Mouse (Mus musculus): ENCODE results near the gene Arf3. TPM values are rescaled to one million over a fixed set of nuclear protein-coding genes. Genes with fewer than 3 reads are reported as not detected.

Arf3 gene
- polyA plus RNA-seq, 1 experiment from 2014 or later, result 44.6 TPM

DNA sequence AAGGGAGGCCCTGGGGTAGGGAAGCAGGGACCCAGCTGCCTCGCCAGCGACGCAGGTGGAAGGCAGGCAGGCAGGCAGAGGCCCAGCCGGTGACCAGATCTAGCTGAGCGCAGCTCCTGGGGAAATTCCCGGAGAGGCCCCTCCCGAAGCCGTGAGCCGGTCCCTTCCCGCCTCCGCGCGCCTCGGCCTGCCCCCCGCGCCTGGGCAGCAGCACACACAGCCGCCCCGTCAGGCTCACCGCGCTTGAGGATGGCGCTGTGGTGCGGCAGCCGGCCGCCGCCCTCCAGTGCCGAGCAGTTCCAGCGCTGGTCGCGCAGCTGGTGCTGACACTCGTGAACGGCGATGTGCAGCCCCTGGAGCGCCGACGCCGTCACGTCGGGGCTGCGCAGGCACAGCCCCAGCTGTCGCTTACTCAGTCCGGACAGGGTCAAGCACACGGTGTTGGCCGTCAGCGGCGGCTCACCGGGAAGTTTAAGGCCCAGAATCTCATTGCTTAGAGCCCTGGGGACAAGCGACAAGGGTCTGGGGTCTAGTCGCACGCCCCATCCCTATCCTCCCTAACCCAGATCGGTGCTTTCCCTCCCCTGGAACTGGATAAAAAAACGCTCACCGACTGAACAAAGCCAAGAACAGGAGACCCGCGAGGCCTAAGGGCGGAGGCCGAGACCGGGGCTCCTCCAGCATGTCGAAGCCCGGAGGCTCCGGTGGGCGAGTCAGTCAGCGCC lies 13.4 kb upstream of the Arf3 start:
- Histone ChIP-seq H3K4me2 (peak overlapping the region; percentile 56), H3K9me3 (no peaks in the 10 kb centered on the region), H3K9ac (peak overlapping the region; percentile 59), H3K4me1 (peaks cover 63% of the 10 kb centered on the region), H3K27me3 (peaks cover 100% of the 10 kb centered on the region), H3K36me3 (no peaks in the 10 kb centered on the region), H3K4me3 (peak overlapping the region; percentile 40), H3K27ac (peak overlapping the region; percentile 36)
- no peak for ATAC-seq (ENCODE audit: insufficient number of reproducible peaks, insufficient read depth, low FRiP score, low TSS enrichment, low read depth)
- under 1% methylated on average over 62 of the region's 62 CpGs for WGBS

- H3K9me3 ChIP-seq, result no peaks in the 10 kb centered on the region
- H3K9ac ChIP-seq, result no peak overlapping the region
- peak overlapping the region; percentile 56 for H3K4me2 ChIP-seq
- ATAC-seq (ENCODE audit: insufficient number of reproducible peaks, insufficient read depth, low FRiP score, low TSS enrichment, low read depth), result 0 out of 2 replicates have a peak, but pooled peaks have one; percentile 1
- peaks cover 99% of the 10 kb centered on the region for H3K27me3 ChIP-seq
- peak overlapping the region; percentile 40 for H3K4me3 ChIP-seq
- peak overlapping the region; percentile 16; the same call in 1 of the 2 replicates for H3K27ac ChIP-seq
- H3K4me1 ChIP-seq, result peaks cover 58% of the 10 kb centered on the region
- 3% methylated on average over 5 of the region's 5 CpGs for WGBS
- H3K36me3 ChIP-seq, result no peaks in the 10 kb centered on the region
These were observed 12.5 kb upstream of the Arf3 start for GRCm38 (mm10) chr15:98775533-98775932.

- Histone ChIP-seq H3K9me3 (no peaks in the 10 kb centered on the region), H3K4me3 (peak overlapping the region; percentile 2; the same call in 1 of the 2 replicates), H3K4me2 (peak overlapping the region; percentile 5; the same call in 1 of the 2 replicates), H3K27ac (no peak overlapping the region), H3K36me3 (no peaks in the 10 kb centered on the region), H3K27me3 (peaks cover 99% of the 10 kb centered on the region), H3K4me1 (peaks cover 52% of the 10 kb centered on the region), H3K9ac (no peak overlapping the region)
- 9% methylated on average over 15 of the region's 15 CpGs for WGBS
- no peak for ATAC-seq (ENCODE audit: insufficient number of reproducible peaks, insufficient read depth, low FRiP score, low TSS enrichment, low read depth)
These were observed 11.1 kb upstream of the Arf3 start for GRCm38 (mm10) chr15:98774096-98774495.

DNA sequence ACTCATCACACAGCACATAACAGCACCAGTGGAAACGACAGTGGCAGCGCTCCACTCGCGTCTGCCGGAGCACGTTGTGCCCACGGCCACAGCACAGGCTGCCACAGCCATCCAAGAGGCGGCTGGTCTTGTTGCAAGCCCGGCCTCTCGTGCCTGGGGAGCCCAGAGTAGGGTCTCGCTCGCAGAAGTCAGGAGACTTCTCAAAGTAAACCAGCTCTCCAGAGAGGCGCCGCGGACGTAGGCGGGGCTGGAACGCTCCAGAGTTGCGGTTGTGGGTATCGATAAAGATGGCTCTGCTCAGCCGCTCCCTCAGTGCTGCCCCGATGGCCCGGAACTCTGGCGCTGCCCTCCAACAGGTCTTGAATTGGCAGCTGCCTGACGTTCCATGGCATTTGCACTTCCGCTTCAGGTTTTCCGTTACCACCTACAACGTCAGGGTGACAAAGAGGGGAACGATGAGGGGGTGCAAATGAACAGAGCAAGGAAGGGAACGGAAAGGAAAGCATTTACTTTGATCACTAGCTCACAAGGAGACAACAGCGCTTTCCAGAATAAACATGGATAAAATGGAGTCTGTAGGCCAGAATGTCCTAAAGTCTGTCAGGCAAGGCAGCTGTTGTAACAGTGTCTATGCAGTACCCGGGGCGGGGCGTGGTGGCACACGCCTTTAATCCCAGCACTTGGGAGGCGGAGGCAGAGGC lies 9.6 kb upstream of the Arf3 start:
- ATAC-seq (ENCODE audit: insufficient number of reproducible peaks, insufficient read depth, low FRiP score, low TSS enrichment, low read depth), result no peak
- no peak overlapping the region; the same call in 1 of the 2 replicates for H3K27ac ChIP-seq
- H3K9ac ChIP-seq, result peak overlapping the region; percentile 59
- peaks cover 89% of the 10 kb centered on the region for H3K27me3 ChIP-seq
- peaks cover 41% of the 10 kb centered on the region for H3K4me1 ChIP-seq
- no peaks in the 10 kb centered on the region for H3K9me3 ChIP-seq
- 4% methylated on average over 36 of the region's 36 CpGs for WGBS
- H3K4me3 ChIP-seq, result peak overlapping the region; percentile 36
- peak overlapping the region; percentile 63 for H3K4me2 ChIP-seq
- H3K36me3 ChIP-seq, result no peaks in the 10 kb centered on the region

DNA sequence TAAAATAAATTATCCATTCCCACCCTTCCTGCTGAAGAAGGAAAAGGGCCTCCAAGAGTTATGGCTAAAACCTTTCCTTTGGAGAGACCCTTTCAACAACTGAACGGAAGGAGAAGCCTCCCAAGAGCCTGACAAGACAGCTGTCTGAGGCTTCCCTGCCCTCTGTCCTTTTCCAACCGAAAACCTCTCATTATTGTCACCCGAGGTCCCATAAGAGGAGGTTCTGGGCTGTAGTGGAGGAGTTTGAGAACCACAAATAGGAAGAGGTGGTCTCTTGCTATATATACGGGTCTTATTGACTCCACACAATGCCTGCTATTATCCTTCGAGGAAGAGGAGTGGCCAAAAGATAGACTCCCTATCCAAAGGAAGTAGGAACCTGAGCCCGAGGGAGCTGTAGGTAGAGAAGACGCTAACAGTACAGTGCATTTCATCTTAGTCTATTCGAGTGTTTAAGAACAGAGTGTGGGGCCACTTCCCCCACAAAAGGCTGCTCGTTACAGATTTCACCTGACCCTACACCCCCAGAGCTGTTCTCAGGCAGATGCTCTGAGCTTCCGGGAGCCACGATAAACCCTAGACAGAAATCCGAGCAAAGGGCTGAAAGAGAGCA lies 8.9 kb upstream of the Arf3 start:
- Histone ChIP-seq H3K9me3 (no peaks in the 10 kb centered on the region), H3K4me3 (peak overlapping the region; percentile 36), H3K4me2 (peak overlapping the region; percentile 63), H3K36me3 (no peaks in the 10 kb centered on the region), H3K27ac (no peak overlapping the region), H3K4me1 (peaks cover 34% of the 10 kb centered on the region), H3K9ac (no peak overlapping the region; the same call in 1 of the 2 replicates), H3K27me3 (peaks cover 82% of the 10 kb centered on the region)
- no peak for ATAC-seq (ENCODE audit: insufficient number of reproducible peaks, insufficient read depth, low FRiP score, low TSS enrichment, low read depth)
- 6% methylated on average over 12 of the region's 12 CpGs for WGBS

DNA sequence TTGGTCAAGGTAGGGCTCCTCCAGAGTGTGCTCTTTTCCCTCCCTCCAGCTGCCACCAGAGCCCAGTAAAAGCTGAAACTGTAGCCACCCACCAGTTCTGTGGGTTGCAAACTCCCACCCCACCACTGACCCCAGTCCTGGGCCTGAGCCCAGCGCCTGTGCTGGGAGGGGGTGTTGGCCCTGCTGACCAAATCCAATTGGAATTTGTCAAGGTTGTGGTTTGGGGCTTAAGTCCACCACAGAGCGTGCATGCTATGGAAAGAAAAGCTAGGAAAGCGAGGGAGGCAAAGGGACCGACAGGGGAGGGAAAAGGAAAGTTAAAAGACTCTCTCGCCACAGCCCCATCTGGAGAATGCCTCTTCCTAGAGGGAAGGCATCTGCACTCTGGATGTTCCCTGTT lies 5.2 kb upstream of the Arf3 start:
- no peak overlapping the region for H3K9ac ChIP-seq
- no peaks in the 10 kb centered on the region for H3K36me3 ChIP-seq
- peaks cover 62% of the 10 kb centered on the region for H3K27me3 ChIP-seq
- peaks cover 20% of the 10 kb centered on the region for H3K4me1 ChIP-seq
- ATAC-seq (ENCODE audit: insufficient number of reproducible peaks, insufficient read depth, low FRiP score, low TSS enrichment, low read depth), result no peak
- no peak overlapping the region for H3K4me2 ChIP-seq
- 22% methylated on average over 5 of the region's 5 CpGs for WGBS
- H3K27ac ChIP-seq, result no peak overlapping the region
- H3K9me3 ChIP-seq, result no peaks in the 10 kb centered on the region
- H3K4me3 ChIP-seq, result no peak overlapping the region

DNA sequence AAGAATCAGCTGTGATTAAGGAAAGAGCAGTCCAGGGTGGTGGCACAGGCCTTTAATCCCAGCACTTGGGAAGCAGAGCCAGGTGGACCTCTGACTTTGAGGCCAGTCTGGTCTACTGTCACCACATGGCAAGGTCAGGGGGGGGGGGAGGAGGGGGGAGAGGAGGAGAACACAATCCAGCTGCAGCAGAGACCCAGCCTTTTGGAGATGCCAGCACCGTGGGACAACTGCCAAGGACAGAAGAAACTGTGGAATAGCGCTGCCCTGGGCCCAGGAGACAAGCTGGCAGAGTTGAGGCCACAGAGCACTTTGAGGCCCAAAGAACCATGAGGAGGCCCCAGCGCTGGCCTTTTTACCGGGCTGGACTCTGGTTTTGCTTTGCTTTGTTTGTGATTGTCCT lies 2.9 kb upstream of the Arf3 start:
- Histone ChIP-seq H3K4me2 (no peak overlapping the region), H3K27ac (no peak overlapping the region), H3K9me3 (no peaks in the 10 kb centered on the region), H3K27me3 (peaks cover 39% of the 10 kb centered on the region), H3K4me3 (no peak overlapping the region), H3K36me3 (no peaks in the 10 kb centered on the region), H3K4me1 (peaks cover 20% of the 10 kb centered on the region), H3K9ac (no peak overlapping the region)
- no peak for ATAC-seq (ENCODE audit: insufficient number of reproducible peaks, insufficient read depth, low FRiP score, low TSS enrichment, low read depth)
- WGBS, result 65% methylated on average over 4 of the region's 4 CpGs

- H3K9me3 ChIP-seq, result no peaks in the 10 kb centered on the region
- H3K4me2 ChIP-seq, result peak overlapping the region; percentile 85
- H3K4me3 ChIP-seq, result peak overlapping the region; percentile 97
- H3K4me1 ChIP-seq, result peaks cover 20% of the 10 kb centered on the region
- peak overlapping the region; percentile 83 for H3K27ac ChIP-seq
- H3K27me3 ChIP-seq, result peaks cover 17% of the 10 kb centered on the region; the same call in 1 of the 2 replicates
- peaks cover 23% of the 10 kb centered on the region for H3K36me3 ChIP-seq
- WGBS, result under 1% methylated on average over 24 of the region's 24 CpGs
- peak; percentile 76 for ATAC-seq (ENCODE audit: insufficient number of reproducible peaks, insufficient read depth, low FRiP score, low TSS enrichment, low read depth)
- peak overlapping the region; percentile 92 for H3K9ac ChIP-seq
These were observed 803 bp downstream of the Arf3 start for GRCm38 (mm10) chr15:98762201-98762621.

DNA sequence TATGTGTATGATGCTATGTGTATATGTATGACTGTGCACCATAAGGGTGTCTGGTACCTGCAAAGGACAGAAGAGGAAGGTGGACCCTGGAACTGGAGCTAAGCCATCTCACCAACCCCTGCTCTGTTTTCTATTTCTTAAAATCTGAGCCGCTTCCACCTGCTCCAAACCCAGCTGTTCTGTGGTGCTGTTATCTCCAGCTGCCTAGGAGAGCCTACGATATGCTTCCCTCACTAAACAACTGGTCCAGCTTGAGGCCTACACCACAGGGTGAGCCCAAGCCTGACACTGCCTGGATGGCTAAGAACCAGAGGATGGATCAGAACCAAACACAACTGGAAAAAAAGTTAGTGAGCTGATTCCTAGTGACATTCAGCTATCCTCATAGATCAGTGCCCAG lies 8.9 kb downstream of the Arf3 start:
- 87% methylated on average over 2 of the region's 2 CpGs for WGBS
- no peaks in the 10 kb centered on the region for H3K9me3 ChIP-seq
- H3K4me1 ChIP-seq, result no peaks in the 10 kb centered on the region
- H3K4me2 ChIP-seq, result no peak overlapping the region
- no peaks in the 10 kb centered on the region for H3K27me3 ChIP-seq
- no peak for ATAC-seq (ENCODE audit: insufficient number of reproducible peaks, insufficient read depth, low FRiP score, low TSS enrichment, low read depth)
- H3K9ac ChIP-seq, result no peak overlapping the region
- H3K36me3 ChIP-seq, result peaks cover 37% of the 10 kb centered on the region
- H3K4me3 ChIP-seq, result no peak overlapping the region
- H3K27ac ChIP-seq, result no peak overlapping the region

- no peaks in the 10 kb centered on the region for H3K4me1 ChIP-seq
- H3K4me2 ChIP-seq, result no peak overlapping the region
- WGBS, result 77% methylated on average over 8 of the region's 8 CpGs
- H3K4me3 ChIP-seq, result no peak overlapping the region
- no peaks in the 10 kb centered on the region for H3K9me3 ChIP-seq
- H3K27ac ChIP-seq, result no peak overlapping the region
- ATAC-seq (ENCODE audit: insufficient number of reproducible peaks, insufficient read depth, low FRiP score, low TSS enrichment, low read depth), result no peak
- no peak overlapping the region for H3K9ac ChIP-seq
- no peaks in the 10 kb centered on the region for H3K27me3 ChIP-seq
- H3K36me3 ChIP-seq, result peaks cover 28% of the 10 kb centered on the region
These were observed 10.0 kb downstream of the Arf3 start for GRCm38 (mm10) chr15:98753021-98753423.

DNA sequence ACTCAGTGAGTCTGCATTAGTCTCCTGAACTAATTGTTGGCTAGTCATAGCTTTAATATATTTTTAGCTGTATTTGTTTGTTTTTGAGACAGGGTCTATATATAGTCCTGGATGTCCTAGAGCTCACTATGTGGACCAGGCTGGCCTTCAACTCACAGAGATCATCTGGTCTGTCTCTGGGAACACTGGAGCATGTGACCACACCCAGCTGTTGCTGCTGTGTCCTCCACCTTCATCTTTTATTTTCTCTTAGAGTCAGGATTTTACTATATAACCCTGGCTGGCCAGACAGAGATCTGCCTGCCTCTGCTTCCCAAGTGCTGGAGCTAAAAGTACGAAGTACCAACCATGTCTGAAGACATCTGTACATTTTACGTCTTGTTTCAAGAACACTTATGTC lies 13.9 kb downstream of the Arf3 start:
- Histone ChIP-seq H3K9me3 (no peaks in the 10 kb centered on the region), H3K27me3 (no peaks in the 10 kb centered on the region), H3K27ac (no peak overlapping the region), H3K4me1 (0 out of 2 replicates have a peak, but pooled peaks cover 3% of the 10 kb centered on the region), H3K4me3 (no peak overlapping the region), H3K4me2 (no peak overlapping the region), H3K36me3 (peaks cover 17% of the 10 kb centered on the region; the same call in 1 of the 2 replicates), H3K9ac (no peak overlapping the region)
- ATAC-seq (ENCODE audit: insufficient number of reproducible peaks, insufficient read depth, low FRiP score, low TSS enrichment, low read depth), result no peak
- WGBS, result 97% methylated on average over 2 of the region's 2 CpGs
